Mouse (Mus musculus) retina, embryonic 14.5 days (tissue): ENCODE measurements around the gene Treml2.

Experiments used
- DNase-seq: peaks from one replicate; pipeline ENCODE4 v3.0.0-alpha.2; 2015; ENCODE audit warnings: low spot score

Treml2 gene

DNA sequence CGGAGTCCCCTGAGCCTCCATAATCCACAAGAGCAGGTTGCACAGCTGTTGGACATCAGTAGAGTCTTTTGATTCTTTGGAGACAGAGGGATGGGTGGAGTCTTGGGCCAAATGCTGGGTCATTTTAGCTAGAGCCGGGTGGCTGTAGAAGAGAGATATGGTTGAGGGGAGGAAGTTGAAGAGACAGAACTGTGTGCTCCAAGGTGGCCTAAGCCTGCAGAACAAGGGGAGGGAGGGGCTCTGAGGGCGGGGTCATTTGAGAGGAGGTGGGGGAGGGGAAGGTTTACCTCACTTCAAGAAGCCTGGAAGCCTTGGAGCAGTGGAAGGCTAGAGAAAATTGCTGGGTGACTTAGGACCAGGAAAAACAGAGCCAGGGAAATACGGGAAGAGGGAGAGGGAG, at the start of gene Treml2:
Gene Treml2, plus strand, starts transcription at position 296 of the 400 bp plus-strand sequence.
- peak; percentile 14 for DNase-seq

DNA sequence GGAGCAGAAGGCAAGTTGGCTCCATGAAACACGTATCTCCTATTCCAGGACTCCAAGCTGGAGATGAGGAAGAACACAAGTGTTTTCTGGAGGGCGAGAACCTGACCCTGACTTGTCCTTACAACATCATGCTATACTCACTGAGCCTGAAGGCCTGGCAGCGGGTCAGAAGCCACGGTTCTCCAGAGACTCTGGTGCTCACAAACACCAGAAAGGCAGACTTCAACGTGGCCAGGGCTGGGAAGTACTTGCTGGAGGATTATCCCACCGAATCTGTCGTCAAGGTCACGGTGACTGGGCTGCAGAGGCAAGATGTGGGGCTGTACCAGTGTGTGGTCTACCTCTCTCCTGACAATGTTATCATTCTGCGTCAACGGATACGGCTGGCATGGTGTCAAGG, 49.8 kb upstream of the Treml2 start:
- no peak for DNase-seq

DNA sequence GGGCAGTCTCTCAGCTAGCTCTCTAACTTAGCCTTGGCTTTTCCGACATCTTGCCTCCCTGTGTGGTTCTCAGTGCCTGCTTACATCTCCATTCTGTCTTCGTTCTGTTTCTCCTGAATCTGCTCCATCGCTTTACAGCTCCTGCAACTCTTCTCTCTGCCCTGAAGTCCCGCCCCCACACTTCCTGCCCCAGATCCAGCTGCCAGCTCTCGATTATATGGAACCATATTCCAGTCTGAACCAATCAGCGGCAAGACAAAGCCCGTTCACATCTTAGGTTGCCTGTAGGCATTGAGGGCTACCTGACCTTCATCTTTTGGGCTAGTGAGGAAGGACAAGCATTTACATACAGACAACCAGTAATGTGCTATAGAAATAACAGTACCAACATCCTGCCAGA, 48.7 kb upstream of the Treml2 start:
- no peak for DNase-seq

DNA sequence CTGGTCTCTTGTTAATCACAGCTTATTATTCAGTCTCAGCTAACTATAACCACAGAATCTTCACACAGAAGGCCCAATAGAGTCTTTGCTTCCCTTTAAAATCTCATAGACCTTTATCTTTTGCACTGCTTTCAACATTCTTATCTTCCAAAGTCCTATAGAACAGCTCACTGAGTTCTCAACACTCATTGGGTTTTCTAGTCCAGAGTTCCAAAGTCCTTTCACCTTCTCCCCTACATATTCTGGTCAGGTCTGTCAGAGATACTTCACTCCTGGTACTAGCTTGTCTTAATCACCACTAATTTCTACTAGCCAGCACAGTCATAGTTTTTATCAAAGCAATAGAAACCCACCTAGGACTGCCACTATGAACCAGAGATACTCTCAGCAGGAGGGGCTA, 42.7 kb upstream of the Treml2 start:
- no peak for DNase-seq

DNA sequence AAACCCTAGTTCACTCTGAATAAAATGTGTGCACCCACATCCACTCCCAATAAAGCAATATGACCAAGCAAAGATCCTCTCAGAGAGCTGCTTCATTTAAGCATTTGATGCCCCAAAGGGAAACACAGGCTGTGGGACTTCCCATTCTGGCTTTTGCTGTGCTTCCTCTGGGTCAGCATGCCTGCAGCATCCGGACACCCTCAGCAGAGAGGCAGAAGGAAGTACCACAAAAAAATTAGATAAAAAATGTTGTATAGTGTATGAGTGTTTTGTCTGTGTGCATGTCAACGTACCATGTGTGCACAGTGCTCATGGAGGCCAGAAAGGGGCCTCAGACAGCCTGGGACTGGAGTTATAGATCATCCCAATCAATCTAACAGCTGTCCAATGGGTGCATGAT, 37.4 kb upstream of the Treml2 start:
- no peak for DNase-seq

DNA sequence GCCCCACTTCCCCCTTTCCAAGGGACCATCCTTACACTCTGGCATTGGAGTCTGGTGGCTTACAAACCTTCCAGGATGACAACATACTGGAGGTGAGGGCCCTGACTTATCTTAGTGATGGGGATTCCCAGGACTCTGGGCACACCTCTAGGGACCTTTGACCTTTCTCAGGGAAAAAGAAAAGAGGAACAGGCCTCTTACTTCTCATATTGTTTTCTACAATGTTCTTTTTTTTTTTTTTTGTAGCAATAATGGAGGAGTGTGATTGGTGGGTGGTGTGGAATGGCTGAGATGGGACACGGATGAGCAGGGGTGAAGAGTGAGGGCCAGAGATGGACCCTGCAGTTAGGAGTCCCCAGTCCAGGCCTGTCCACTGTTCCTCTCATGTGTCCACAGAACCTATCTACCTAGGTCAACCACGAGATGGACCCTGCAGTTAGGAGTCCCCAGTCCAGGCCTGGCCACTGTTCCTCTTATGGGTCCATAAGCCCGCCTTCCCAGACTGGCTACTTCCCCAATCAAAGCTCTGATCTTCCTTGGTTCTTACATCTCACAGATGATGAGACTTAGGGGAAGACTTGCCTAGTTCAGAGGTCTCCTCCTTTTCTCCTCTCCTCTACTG, 35.4 kb upstream of the Treml2 start, which contains the start of gene Treml4:
Gene Treml4, plus strand, starts transcription at position 555 of the 622 bp plus-strand sequence.
- no peak for DNase-seq

DNA sequence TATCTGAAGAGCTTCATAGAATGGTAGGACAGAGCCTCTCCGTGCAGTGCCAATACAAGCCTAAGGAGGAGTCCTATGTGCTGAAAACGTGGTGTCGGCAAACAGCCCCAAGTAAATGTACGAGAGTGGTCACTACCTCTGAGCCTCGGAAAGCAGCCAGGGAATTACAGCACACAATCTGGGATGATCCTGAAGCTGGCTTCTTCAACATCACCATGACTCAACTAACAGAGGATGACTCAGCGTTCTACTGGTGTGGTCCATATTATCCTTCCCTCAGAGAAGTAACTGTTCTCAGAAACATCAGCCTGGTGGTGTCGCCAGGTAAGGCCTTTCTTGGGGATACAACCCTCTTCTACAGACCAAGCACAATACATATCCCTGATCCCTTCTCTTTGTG, 34.6 kb upstream of the Treml2 start:
- no peak for DNase-seq

DNA sequence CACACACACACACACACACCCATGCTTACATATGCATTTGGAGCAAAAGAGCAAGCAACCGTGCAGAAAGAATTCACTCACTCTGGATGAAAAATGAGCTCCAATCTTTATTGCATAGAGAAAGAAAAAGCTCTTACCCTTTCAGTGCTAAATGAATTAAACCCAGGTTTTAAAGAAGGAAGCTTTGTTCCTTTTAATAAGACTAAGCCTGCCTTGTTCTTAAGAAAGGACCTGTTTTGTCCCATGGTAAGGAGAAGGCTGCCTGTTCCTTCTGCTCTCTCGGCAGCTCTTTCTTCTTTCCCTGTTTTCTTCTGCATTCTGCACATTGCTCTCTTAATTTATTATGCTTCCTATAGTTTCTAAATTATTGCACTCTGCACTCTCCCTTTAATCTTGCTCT, 33.2 kb upstream of the Treml2 start:
- no peak for DNase-seq

DNA sequence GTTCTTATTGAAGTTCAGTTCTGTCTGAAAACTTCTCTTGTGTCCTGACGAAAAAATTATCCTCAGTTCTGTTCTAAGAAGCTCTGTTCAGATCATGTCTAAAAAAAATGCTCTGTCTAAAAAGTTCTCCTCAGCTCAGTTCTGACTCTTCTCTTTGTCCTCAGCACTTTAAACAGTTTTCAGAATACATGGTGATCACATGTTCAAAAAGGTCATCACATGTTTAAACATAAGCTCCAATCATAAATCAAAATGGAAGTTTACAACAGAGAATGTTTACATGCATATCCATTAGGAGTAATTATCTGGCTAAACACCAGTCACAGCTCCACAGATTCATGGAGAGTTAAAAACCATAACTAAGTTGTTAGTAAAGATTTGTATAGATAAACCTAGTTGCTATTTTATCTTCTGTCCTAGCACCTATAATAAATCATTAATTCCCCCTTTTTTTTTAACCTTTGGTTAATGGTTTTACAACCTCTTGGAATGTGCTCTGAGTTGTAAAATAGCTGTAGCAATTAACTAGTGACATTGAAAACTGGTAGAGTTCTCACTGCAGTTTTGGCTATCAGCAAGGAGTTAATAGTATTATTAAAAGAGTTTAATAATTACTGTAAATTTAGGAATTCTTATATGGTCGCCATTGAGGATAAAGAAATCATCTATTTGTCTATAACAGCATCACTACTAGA, 32.5 kb upstream of the Treml2 start:
- no peak for DNase-seq

DNA sequence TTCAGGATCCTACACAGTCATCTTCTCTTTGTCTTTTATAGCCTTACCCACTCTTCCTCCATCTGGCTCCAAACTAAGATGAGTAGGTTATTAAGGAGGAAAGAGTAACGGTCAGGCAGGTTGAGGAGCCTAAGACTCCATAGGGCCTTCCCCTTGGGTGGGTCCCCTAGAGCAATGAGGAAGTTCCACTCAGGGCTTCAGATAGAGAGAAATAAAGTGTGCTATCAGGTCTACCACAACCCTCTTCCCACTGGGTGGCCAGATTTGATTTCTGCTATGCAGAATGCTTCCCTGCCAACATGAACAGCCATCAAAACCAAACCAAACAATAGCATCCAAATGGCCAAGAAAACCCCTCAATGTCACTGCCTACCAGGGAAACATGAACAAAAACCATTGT, 31.7 kb upstream of the Treml2 start:
- DNase-seq, result no peak

DNA sequence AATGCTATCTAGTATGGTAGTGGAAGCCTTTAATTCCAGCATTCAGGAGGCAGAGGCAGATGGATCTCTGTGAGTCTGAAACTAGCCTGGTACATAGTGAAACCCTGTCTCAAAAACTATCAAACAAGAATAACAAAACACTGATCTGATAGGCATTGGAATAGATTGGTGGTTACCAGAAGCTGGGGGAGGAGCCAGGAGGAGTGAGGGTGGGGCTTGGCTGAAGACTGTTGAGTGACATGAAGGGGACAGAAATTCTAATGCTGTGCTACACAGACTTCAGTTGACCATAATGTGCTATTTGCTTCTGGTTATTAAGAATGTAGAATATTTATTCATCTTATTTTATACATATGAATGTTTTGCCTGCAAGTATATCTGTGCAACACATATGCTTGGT, 31.0 kb upstream of the Treml2 start:
- no peak for DNase-seq

DNA sequence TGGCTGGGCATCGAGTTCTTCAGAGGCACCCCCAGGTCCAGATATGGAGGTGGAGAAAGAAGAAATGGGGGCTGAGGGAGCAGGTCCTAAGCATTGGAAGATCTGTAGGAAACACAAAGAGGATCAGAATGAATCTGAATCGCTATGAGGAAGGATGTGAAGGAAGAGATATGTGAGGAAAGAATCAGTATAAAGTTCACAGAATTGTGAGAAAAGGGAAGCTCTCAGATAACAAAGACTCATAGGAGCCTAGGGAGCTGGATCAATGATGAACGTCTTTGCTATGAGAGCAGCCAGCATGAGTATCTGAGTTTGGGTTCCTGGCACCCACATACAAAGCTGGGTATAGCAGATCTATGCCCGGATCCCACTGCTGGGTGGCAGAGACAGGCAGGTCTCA, 29.5 kb upstream of the Treml2 start:
- DNase-seq, result no peak

DNA sequence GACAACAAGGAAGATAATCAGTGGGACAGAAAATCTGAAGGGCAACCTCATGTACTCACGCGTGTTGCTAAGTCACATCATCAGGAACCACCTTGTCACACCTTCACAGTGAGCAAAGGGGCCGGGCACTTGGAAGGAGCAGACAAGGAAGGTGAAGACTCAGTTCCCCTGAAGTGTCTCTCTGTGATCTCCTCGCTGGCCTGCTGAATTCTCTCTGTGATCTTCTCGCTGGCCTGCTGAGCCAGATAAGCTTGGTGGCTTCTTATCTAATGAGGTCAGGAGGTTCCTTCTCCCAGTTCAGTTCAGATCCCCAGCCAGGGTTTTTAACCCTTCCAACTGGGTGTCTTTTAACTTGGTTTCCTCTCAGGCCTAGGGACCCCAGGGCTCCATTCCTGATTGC, 27.1 kb upstream of the Treml2 start:
- DNase-seq, result no peak

DNA sequence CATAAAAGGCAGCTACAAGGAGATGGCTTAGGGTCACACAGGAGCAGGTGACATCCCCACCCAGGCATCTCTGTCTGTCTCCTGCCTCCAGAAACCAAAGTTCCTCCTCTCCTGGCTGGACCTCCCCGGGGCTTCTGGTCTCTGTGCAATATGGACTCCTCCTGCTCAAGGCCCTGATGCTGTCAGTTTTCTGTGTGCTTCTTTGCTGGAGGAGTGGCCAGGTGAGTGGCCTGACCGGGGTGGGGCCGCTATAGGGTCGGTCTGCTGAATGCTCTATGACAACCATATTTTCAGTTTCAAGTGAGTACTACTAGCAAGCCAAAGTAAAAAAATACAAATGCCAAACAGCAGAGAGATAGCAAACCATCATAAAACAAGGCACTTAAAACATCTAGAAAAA, 26.7 kb upstream of the Treml2 start:
- no peak for DNase-seq

DNA sequence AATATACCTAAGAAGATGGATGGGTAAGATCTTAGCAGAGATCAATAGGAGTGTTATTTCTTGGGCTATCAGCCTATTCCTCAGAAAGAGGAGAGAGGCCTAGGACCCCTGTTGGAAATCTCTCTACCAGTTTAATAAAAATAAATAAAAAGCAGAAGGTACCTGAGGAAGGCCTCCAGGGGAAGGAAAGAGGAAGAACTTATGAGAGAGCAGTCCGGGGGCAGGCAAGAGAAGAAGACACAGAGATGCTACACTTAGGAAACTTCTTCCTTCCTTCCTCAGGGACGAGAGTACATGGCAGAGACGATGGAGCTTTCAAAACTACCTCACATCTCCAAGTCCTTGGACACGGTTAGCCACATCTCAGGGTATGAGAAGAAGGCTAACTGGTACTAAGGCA, 25.2 kb upstream of the Treml2 start:
- no peak for DNase-seq

DNA sequence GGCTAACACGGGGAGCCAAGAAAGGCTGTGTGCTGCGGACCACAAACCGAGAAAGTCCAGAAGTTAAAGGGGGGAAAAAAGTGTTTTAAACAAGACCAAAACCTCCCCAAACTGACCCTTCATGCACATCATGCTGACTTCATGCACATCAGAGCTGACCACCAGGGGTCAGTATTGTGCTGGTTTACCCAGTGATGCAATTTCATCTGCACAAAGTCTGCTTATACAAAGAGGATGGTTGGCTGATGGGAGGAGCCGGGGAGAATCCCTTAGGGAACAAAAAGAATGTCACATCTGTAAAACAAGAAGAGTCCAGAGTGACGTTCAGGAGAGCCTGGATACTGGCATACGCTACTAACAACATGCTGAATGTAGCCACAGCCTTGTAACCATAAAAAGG, 24.4 kb upstream of the Treml2 start:
- peak; percentile 89 for DNase-seq

DNA sequence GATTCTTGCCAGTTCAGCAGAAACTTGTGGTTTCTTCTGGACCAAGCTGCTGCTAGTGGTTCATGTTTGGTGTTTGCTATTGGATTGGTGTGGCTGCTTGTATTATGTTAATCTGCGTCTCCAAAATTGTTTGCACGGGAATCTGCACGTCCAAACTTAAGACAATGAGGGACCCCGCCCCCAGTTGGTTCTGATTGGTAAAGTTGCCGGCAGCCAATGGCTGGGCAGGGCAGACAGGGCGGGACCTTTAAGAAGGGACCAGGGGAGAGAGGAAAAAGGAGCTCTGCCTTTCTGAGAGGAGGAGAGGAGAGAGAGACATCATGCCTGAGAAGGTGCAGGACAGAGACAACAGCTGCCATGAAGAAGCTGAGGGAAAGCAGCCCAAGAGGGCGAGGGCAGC, 23.6 kb upstream of the Treml2 start:
- DNase-seq, result no peak

DNA sequence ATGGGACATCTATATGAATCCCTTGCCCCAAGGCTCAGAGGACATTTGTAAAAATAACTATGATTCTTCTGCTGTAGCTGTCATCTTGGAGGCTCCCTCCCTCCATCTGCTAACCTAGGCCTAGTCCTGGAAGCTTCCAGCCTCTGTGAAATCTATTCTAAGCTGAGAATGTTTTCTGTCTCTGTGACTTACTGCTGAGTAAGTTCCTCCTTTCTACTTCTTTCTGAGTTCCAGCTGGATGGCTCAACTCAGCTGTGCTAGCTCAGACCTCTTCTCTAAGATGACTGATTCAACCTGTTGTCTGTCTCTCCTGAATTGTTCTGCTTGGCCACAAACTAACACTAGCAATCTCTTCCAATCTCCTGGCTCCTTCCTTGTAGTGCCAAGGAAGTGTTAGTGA, 20.9 kb upstream of the Treml2 start:
- DNase-seq, result no peak

DNA sequence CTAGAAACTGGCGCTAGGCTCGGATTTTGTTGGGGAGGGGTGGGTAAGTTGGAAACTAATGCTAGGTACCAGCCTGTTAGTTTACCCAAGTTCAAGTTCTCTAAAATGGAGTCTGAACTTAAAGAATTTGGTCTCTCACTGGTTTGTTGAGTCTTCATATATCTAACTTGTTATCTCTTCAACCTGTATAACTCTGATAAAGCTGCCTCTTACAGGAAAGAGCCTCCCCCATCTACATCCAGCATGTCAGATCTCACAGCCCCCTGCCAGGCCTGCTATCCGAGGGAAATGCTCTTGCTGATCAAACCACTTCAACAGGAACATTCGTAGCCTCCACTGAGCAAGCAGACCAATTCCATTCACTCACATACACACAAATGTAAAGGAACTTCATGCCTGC, 20.3 kb upstream of the Treml2 start:
- no peak for DNase-seq

DNA sequence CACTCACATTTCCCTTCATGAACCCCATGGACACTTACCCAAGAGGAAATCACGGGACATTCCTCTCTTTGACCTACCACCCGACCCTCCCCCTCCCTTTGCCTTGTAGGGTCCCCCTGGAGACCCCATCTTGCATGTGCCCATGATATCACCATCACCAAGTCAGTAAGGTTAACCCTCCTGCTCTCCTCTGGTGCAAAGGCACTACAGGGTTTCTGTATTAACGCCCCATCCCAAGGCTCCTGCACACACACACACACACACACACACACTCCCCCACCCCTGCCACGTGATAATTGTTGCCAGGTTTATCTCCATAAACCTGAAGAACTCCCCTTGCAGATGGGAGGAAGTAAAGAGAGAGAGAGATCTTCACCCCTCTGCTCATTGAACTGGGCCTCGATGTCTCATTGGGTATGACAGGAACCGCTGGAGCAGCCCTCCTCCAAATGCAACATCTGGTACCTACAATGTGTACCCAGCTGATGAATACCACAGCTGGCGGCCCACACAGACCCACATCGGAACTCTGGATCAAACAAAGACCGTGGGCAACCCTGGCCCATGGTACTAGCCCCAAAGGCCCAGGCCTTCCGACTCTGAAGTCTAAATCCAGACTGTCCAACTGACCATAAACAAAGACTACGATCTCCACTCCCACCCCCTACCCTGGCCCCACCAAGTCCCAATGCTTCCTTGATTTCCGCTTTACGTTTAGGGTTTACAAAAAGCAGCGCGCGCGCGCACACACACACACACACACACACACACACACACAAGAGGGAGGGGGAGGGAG, 18.2 kb upstream of the Treml2 start:
- DNase-seq, result no peak

DNA sequence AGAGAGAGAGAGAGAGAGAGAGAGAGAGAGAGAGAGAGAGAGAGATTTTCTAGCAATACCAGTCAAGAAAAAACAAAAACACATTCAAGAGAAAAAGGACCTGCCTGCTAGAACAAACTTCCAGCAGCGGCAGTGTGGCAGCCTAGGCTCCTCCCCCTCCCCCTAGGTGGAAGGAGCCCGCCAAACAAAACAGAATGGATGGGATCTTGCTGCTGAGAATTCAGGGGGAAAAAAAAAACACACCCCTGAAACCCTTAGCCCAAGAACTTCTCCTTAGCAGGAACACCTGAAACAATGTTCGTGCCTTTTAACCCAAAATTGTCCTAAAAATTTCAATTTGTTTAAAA, 17.6 kb upstream of the Treml2 start:
- DNase-seq, result peak; percentile 64

DNA sequence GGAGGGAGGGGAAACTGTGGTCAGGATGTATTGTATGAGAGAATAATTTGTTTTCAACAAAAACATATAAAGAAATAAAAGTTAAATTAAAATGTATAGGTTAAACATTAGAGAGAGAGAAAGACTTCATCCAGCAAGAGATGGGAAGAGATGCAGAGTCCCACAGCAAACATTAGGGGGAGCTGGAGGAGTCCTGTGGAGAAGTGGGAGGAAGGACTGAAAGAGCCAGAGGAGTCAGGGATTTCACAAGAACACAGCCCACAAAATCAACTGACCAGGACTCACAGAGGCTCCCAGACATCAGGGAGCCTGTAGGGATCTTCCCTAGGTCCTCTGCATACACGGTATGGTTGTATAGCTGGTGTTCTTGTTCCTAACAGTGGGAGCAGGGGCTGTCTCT, 12.5 kb upstream of the Treml2 start:
- DNase-seq, result no peak

DNA sequence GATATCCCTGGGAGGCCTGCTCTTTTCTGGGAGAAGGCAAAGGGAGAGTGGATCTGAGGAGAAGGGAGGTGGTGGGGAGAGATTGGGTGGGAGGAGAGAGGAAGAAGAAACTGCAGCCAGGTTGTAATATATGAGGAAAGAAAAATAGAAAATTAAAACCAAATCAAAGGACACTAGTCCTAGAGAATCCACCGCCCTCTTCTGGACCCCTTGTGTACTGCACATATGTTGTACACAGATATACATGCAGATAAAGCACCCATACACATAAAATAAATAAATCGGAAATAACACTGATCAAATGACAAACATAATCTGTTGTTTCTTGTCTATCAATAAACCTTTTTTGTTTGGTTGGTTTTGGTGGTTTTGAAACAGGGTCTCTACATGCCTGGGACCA, 12.0 kb upstream of the Treml2 start:
- peak; percentile 17 for DNase-seq
